Mouse (Mus musculus): ENCODE results near the gene Tspyl1.

- no peak for TF ChIP-seq GATA1 (IDR thresholded peaks at IDR 0.05; ENCODE audit: low read length)
- TF ChIP-seq TAL1 (IDR thresholded peaks at IDR 0.05; ENCODE audit: low read length), result no peak
These were observed 45.4 kb upstream of the Tspyl1 start for GRCm38 (mm10) chr10:34236569-34236968.
